Mouse (Mus musculus): ENCODE results near the gene BC100530. TPM values are rescaled to one million over a fixed set of nuclear protein-coding genes. Genes with fewer than 3 reads are reported as not detected.
"Not testable (repeated sequence)": the region's sequence is repeated elsewhere in the genome, so short reads cannot be mapped to it uniquely, and the experiment has no call there.

The BC100530 gene
- total RNA-seq (2012; rRNA removed) (not detected in 2 replicates), total RNA-seq (2014; rRNA removed) (not detected in 2 replicates), polyA plus RNA-seq (2012; ENCODE audit: insufficient read length, low read depth) (not detected in 2 replicates)

DNA sequence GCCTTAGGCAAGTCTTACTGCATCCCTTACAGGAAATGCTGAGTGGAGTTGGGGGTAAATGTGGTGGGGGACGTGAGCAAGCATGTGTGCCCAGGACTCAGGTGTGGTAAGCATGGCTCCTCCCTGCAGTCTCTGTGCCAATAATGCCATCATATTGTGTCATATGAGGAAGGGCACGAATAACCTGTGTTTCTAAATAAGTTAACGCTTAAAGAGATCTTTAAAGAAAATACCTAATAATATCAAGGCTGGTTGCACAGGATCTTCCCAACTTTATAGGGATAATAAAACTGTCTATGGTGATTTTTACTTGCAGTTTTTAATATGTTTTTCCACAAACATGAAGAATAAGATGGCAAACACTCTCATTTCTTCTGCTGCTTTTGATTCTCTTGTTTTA, at the start of gene BC100530:
TSS of gene BC100530 (minus strand) at position 101 of the 400 bp plus-strand sequence.
- H3K4me1 ChIP-seq (ENCODE audit: control insufficient read depth in 1 of 2, insufficient read depth in 2 of 2); DNase-seq (ENCODE audit: extremely low read depth); H3K9me3 ChIP-seq (replicated peaks; ENCODE audit: low read length); H3K4me2 ChIP-seq (ENCODE audit: insufficient read depth, low read depth, poor library complexity, severe bottlenecking); H3K27me3 ChIP-seq (replicated peaks); in situ Hi-C loops (cut with MboI; ENCODE audit: low pct_ligation_motif_present, low pct_unique_long_range_greater_than_20kb, low sequenced_read_pairs); H3K9ac ChIP-seq (ENCODE audit: insufficient read depth, low read depth); H3K36me3 ChIP-seq (replicated peaks in 1 of 2; ENCODE audit: control insufficient read depth in 1 of 2, insufficient read depth in 1 of 2, low read length in 1 of 2); H3K79me2 ChIP-seq (replicated peaks; ENCODE audit: control insufficient read depth, extremely low read depth, insufficient read depth, poor library complexity, severe bottlenecking); H3K4me3 ChIP-seq (replicated peaks in 1 of 3; ENCODE audit: low read depth in 2 of 3, low read length in 2 of 3, poor library complexity in 1 of 3); H3K27ac ChIP-seq (ENCODE audit: insufficient read depth, low read depth); dilution Hi-C loops (cut with MboI; ENCODE audit: extremely low pct_ligation_motif_present, extremely low pct_unique_long_range_greater_than_20kb, low sequenced_read_pairs): not testable (repeated sequence)

DNA sequence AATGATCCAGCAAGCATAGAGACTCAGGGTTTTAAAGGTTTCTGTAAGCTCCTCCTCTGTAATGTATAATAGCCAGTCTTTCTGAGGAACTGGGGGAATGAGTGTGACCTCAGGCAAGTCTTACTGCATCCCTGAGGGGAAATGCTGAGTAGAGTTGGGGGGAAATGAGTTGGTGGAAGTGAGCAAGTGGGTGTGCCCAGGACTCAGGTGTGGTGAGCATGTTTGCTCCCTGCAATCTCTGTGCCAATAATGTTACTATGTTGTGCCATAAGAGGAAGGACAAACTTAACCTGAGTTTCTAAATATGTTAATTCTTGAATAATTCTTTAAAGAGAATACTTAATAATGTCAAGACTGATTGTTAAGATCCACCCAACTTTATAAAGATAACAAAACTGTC, 40.8 kb upstream of the BC100530 start, which contains the start of gene Stfa2:
TSS of gene Stfa2 (minus strand) at position 101 of the 400 bp plus-strand sequence.
- Histone ChIP-seq H3K4me1 (ENCODE audit: control insufficient read depth in 1 of 2, insufficient read depth in 2 of 2) (no peaks in the 10 kb centered on the region), H3K79me2 (replicated peaks; ENCODE audit: control insufficient read depth, extremely low read depth, insufficient read depth, poor library complexity, severe bottlenecking) (no peaks in the 10 kb centered on the region), H3K9me3 (replicated peaks; ENCODE audit: low read length) (no peaks in the 10 kb centered on the region), H3K4me2 (ENCODE audit: insufficient read depth, low read depth, poor library complexity, severe bottlenecking) (no peak within 1 kb of the TSS), H3K4me3 (replicated peaks in 1 of 3; ENCODE audit: low read depth in 2 of 3, low read length in 2 of 3, poor library complexity in 1 of 3) (no peak within 1 kb of the TSS), H3K36me3 (replicated peaks in 1 of 2; ENCODE audit: control insufficient read depth in 1 of 2, insufficient read depth in 1 of 2, low read length in 1 of 2) (no peaks in the 10 kb centered on the region), H3K27ac (ENCODE audit: insufficient read depth, low read depth) (no peak within 1 kb of the TSS), H3K27me3 (replicated peaks) (no peaks in the 10 kb centered on the region), H3K9ac (ENCODE audit: insufficient read depth, low read depth) (no peak within 1 kb of the TSS)
- dilution Hi-C loops (cut with MboI; ENCODE audit: extremely low pct_ligation_motif_present, extremely low pct_unique_long_range_greater_than_20kb, low sequenced_read_pairs) = no loop called here
- no peak for TF ChIP-seq NRF1 (IDR thresholded peaks at IDR 0.05; ENCODE audit: low read depth, low read length)
- TF ChIP-seq UBTF (IDR thresholded peaks at IDR 0.05; ENCODE audit: low read depth, low read length) = no peak
- no peak for TF ChIP-seq E2F4 (IDR thresholded peaks at IDR 0.05; ENCODE audit: insufficient replicate concordance, low read depth, low read length)
- TF ChIP-seq USF2 (conservative IDR thresholded peaks at IDR 0.05; ENCODE audit: low read depth, low read length) = no peak
- no peak for TF ChIP-seq PAX5 (IDR thresholded peaks at IDR 0.05; ENCODE audit: low read length)
- TF ChIP-seq KAT2A (IDR thresholded peaks at IDR 0.05; ENCODE audit: insufficient replicate concordance, low read length) = no peak
- no peak for TF ChIP-seq RAD21 (IDR thresholded peaks at IDR 0.05; ENCODE audit: low read depth, low read length)
- TF ChIP-seq MEF2A (IDR thresholded peaks at IDR 0.05; ENCODE audit: borderline replicate concordance, low read depth, low read length) = no peak
- no peak for TF ChIP-seq BHLHE40 (IDR thresholded peaks at IDR 0.05; ENCODE audit: low read depth, low read length)
- TF ChIP-seq HCFC1 (IDR thresholded peaks at IDR 0.05; ENCODE audit: low read depth, low read length) = no peak
- no peak for TF ChIP-seq TBP (conservative IDR thresholded peaks at IDR 0.05; ENCODE audit: low read depth, low read length)
- no peak for TF ChIP-seq ELF1 (IDR thresholded peaks at IDR 0.05; ENCODE audit: low read depth, low read length)
- no peak for TF ChIP-seq MAFK (IDR thresholded peaks at IDR 0.05; ENCODE audit: insufficient replicate concordance, low read length)
- no peak for TF ChIP-seq NELFE (IDR thresholded peaks at IDR 0.05; ENCODE audit: low read depth, low read length)
- TF ChIP-seq JUN (IDR thresholded peaks at IDR 0.05; ENCODE audit: insufficient read depth, low read depth, low read length) = no peak
- no peak for TF ChIP-seq POLR2AphosphoS2 (IDR thresholded peaks at IDR 0.05; ENCODE audit: low read depth, low read length)
- TF ChIP-seq ZMIZ1 (IDR thresholded peaks at IDR 0.05; ENCODE audit: low read depth, low read length) = no peak
- no peak for TF ChIP-seq POLR2A (IDR thresholded peaks at IDR 0.05; ENCODE audit: low read depth, low read length)
- no peak for TF ChIP-seq MAX (IDR thresholded peaks at IDR 0.05; ENCODE audit: low read length)
- no peak for DNase-seq (ENCODE audit: extremely low read depth)
- in situ Hi-C loops (cut with MboI; ENCODE audit: low pct_ligation_motif_present, low pct_unique_long_range_greater_than_20kb, low sequenced_read_pairs) = no loop called here
